Mouse (Mus musculus) cerebellum, adult 18-20 months (tissue): Measurements from ENCODE around the gene Dtx4.
"Not testable (repeated sequence)": the region's sequence is repeated elsewhere in the genome, so short reads cannot be mapped to it uniquely, and the experiment has no call there.

ENCODE experiments used
- DNase-seq, 2 experiments: peaks; one replicate each; pipeline ENCODE4 v3.0.0; 2021

The Dtx4 gene

GRCm38 (mm10) chr19:12501370-12502347 lies at the start of gene Dtx4:
TSS of gene Dtx4 (minus strand) at chr19:12501454.
- peak; percentile 94 to 96 for DNase-seq

DNA sequence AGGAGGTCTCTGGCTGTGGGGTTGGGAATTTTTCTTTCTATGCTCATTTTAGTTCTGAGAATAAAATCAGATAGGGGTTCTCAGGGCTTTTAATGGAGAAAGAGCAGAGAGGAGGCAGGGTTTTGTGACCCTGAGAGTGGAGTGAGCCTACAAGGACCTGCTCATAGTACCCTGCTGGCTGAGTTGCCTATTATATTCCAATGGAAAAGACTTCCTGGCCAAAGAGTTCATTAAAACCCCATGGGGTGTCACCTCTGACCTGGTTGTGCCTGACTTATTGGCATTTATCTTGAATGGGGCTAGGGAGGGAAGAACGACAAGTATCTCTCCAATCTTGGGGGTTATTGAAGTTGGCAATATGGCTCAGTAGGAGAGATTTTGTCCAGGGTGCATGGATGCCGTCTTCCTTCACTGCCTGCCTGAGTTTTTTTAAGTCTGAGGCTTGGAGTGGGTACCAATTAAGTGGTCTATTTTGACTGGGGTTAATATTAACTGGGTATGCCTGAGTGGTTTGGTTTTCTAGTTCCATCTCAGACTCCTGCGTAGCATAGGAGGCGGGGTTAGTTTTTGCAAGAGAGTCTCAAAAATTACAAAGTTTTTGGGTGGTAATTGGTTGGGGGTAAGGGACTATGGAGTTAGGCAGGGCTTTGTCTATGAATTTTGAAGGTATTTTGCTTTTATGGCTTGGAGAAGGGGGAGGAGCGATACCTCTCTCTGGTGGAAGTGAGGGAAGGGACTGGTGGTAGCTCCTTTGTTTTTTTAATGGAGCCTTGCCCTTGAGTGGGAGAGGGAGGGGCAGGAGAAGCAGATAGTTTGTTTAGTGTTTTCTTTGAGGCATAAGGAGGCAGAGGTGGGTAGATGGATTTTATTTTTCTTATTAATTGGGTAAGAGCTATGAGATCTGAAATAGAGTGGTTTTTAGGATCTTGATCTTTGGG lies 49.0 kb upstream of the Dtx4 start:
- DNase-seq, result no peak

DNA sequence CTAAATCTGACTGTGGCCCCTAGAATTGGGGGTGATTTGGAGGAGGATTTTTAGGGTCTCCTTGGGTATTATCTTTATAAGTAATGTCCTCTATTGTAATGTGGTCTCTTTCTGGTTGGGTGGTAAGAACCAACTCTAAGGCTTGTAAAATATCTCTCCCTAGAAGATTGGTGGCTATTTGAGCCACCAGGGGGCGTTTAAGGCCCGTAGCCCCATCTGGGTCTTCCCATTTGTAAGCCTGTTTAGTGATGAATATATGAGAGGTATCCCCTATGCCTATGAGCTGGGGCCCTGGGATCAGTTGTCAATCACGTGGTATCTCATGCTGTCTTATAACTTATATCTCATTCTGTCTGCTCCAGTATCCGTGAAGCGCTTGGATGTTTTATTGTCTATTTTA lies 47.9 kb upstream of the Dtx4 start:
- no peak for DNase-seq

GRCm38 (mm10) chr19:12545440-12545839 lies 44.2 kb upstream of the Dtx4 start, which contains the start of gene Fam111a:
TSS of gene Fam111a (plus strand) at chr19:12545740.
- DNase-seq, result not testable (repeated sequence)

DNA sequence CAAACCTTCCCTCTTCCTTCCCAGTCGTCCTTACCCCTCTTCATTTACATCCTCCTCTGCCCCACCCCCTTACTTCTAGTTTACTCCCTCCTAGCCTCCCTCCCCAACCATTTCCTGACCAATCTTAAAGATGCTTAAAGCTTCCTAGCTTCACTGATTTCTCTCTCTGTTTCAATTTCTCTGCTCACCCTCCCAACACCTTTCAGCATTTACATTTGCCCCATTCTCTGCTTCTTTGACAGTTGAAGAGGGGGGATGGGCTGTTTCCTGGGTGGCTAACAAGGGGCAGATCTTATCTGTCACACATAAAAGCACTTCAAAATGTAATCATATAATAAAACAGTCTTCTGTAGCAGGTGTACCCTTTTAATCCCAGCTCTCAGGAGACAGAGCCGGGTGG lies 40.4 kb upstream of the Dtx4 start:
- DNase-seq, result no peak

DNA sequence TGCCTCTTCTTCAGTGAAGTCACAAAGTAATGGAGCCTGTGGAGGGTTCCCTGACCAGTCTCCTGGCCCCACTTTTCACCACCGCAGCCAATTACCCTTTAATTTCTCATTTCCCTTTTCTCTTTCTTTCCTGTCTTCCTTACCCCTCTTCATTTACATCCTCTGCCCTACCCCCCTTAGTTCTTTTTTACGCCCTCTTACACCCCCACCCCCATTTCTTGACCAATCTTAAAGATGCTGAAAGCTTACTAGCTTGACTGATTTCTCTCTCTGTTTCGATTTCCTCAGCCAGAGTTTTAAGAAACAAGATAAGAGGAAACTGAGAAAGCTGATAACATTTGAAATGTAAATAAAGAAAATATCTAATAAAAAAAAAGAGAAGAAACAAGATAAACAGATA lies 39.5 kb upstream of the Dtx4 start:
- DNase-seq, result no peak

DNA sequence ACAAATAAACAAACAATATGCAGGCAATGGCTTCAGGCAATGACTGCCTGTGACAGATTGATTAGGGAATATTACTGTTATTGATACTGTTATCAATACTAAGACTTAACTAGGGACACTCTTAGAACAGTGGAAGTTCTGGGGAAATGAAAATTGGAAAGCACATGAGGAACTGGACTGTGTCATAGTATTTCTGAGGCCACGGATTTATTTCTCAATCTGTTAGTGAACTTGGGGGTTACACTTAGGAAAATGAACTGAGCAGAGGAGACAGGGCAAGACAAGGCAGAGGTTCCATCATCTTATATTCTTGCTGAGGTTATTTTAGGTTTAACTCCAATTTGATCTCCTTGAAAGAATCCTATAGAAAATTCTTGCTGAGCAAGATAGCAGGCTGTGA lies 38.7 kb upstream of the Dtx4 start:
- DNase-seq, result no peak

DNA sequence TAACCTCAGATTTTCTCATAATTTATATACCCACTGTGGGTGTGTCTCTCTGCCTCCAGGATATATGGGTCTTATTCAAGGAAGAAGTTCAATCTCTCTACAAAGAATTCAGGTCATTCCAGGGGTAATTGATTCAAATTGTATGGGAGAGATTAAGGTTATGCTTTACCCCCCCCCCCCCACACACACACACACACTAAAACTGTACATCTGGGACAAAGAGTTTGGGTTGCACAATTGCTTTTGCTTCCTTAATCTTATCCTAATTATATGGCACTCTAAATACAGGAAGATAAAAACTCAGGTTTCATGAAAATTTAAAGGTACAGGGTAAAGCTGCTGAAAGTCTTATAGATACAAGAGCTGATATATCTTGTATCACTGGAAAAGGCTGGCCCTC lies 35.9 kb upstream of the Dtx4 start:
- DNase-seq, result no peak

DNA sequence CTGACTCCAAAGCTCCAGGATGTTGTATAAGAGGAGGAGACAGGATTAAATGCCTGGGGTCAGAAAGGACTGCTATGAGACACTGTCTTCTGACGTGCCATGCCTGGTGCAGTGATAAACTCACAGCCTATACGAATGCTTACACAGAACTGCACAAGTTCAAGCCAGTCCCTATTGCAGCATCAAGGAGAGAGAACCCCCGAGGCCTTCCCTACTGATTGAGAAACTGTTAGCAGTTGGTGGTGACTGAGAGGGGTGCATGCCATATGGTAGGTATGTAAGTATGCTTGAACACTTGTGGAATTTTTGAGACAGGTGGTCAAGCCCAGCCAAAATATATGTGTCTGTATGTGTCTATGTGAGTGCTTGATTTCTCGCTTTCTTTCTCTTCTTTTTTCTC lies 22.1 kb upstream of the Dtx4 start:
- no peak for DNase-seq

- DNase-seq, result no peak
Observed at GRCm38 (mm10) chr19:12518541-12518890, 17.3 kb upstream of the Dtx4 start.

- DNase-seq, result peak; percentile 52 to 59
Observed at GRCm38 (mm10) chr19:12517671-12518540, 16.7 kb upstream of the Dtx4 start.

DNA sequence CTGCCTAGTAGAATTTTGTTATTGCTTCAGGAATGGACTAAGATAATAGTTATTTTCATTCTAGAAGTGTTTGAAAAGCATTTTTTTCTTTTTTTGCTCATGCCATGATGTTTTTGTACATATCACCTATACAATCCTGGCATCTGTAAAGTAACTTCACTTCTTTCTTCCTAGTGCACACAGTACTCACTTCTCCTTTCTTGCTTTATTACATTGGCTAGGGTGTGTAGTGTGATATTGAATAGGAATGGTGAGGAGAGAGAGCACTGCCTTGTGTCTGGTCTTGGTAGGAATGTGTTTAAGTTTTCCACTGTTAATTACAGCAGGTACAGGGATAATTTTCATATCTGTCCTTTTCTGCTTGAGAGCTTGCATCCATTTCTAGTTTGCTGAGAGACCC lies 13.4 kb upstream of the Dtx4 start:
- DNase-seq, result no peak

DNA sequence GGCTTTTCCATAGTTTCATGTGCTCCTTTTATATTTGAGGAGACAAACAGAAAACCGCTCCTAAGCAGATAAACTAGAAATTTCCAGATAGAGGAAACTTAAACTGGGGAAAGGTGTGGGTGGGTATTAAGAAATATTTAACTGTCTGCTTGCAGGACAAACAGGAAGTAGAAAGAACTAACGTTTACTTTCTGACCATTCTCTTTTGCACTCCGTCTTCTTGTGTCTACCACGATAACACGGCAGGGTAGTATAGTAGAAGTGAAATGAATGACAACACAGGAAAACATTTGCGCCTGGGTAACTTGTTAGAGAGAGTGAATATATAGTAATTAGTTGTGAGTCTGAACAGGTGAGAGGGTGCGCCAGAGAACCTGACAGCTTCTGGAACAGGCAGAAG lies 1.5 kb upstream of the Dtx4 start:
- DNase-seq, result no peak

DNA sequence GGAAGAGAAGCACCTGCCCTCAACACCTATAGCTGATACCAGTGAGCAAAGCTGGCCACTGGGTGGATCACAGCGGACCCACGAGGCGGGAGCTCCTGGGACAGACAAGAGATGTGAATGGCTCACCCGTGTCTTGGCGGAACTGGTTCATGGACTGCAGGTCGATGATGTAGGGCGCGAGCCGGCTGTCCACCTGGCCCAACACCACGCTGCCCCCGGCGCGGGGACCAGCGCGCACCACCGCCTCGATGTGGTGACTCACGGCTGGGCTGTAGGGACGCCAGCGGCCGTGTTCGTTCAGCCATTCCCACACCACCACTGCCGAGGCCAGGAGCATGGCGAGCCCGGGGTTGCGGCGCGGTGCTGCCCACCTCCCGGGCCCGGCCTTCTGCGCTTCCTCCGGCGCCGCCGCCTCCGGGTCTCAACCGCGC lies 358 bp downstream of the Dtx4 start:
- DNase-seq, result peak; percentile 63 to 71

DNA sequence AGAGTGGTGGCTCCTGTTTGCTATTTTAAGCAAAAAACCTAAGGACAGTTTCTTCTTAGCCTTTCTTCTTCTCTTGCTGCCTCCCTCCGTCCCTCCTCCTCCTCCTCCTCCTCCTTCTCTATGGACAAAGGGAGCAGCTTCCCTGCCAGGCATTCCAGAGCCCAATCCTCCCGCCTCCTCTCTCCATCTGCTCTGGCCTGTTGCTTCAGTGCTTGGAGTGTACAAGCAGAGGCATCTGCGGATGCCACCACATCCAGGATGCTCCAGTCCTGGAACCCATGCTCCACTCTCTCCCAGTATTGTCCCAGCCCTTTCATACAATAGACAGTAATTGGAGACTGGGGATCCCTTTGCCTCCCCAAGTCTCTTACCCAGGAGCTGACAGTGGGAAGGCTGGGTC lies 1.1 kb downstream of the Dtx4 start:
- peak; percentile 48 to 67 for DNase-seq

- DNase-seq, result no peak
Observed at GRCm38 (mm10) chr19:12499485-12499884, 1.8 kb downstream of the Dtx4 start.

DNA sequence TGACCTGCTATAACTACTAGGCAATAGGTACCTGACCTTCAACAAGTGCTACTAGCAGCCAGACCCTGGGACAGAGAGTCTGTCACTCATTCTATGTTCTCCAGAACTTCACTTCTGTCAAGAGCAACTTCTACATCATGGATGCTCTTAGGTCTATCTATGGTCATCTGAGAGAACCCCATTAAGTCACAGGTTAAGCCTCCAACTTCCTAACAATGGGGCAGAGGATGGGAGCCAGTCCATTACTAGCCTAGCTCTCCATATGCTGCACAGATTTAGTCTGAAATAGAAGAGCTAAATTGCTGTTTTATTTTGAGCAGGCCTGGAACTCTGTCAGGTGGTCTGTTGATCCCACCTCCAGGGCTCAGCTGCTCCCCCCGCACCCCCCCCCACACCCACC lies 2.3 kb downstream of the Dtx4 start:
- DNase-seq, result no peak

- DNase-seq, result no peak
Observed at GRCm38 (mm10) chr19:12498321-12498720, 2.9 kb downstream of the Dtx4 start.

DNA sequence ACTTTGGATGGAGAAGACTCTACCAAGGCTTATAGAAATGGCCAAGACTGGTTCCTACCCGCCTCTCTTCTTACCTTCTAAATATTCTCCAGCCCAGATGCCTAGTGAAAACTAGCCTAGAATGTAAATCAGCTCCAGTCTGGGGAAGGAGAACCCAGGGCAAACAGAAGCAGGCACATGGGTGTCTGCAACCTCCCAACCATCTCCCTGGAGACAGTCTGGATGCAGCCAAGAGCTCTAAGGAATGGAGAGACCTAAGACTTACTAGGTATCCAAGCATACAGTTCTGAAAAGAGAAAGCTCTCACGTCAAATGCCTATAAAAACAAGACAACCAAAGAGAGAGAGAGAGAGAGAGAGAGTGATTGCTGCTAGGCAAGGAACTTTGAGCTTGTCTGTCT lies 3.3 kb downstream of the Dtx4 start:
- no peak for DNase-seq

DNA sequence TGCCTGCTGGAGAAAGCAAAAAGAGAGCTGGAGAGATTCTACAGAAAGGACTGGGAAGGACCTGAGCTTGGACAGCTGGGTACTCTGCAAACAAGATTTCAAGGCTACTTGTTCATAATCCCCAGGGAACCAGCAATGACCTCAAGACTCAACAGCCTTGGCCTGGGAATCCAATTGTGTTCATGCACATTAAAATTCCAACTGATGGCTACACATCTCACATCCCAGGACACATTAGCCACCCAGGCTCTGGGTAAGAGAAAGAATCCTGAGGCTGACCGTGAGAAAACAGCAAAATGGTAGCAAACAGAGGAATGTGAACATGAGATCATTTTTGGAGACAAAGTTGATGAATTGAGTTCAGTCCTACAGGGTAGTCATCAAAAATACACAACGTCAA lies 5.0 kb downstream of the Dtx4 start:
- DNase-seq, result no peak

GRCm38 (mm10) chr19:12494972-12495535 lies 6.2 kb downstream of the Dtx4 start:
- DNase-seq, result no peak

GRCm38 (mm10) chr19:12494187-12494458 lies 7.1 kb downstream of the Dtx4 start:
- no peak for DNase-seq
